Mouse (Mus musculus) hematopoietic stem cell, adult 5-6 weeks (primary cell): ENCODE measurements around the gene Tmem163. TPM values are rescaled to one million over a fixed set of nuclear protein-coding genes. Genes with fewer than 3 reads are reported as not detected.

Experiments
- ATAC-seq, 2 experiments: fragments of 125-278 bp in 1 of 2; replicated peaks in 1 of 2; 2 replicates each; pipeline ENCODE4 v1.8.0; 2016 to 2017; ENCODE audit warnings: inconsistent platforms in 2 of 2, mild to moderate bottlenecking in 2 of 2, moderate number of reproducible peaks in 2 of 2, low read depth in 1 of 2, moderate TSS enrichment in 1 of 2; ENCODE audit not compliant: low FRiP score in 2 of 2, poor library complexity in 2 of 2, severe bottlenecking in 2 of 2, insufficient read depth in 1 of 2, low TSS enrichment in 1 of 2
- total RNA-seq: library from RNA; stranded (forward); fragments of 172-1452, 232-1000 nt; gene quantifications from 2 replicates; pipeline ENCODE4 v1.2.3, GENCODE M21; 2017

The Tmem163 gene
- total RNA-seq, 1 experiment from 2014 or later = not detected

DNA sequence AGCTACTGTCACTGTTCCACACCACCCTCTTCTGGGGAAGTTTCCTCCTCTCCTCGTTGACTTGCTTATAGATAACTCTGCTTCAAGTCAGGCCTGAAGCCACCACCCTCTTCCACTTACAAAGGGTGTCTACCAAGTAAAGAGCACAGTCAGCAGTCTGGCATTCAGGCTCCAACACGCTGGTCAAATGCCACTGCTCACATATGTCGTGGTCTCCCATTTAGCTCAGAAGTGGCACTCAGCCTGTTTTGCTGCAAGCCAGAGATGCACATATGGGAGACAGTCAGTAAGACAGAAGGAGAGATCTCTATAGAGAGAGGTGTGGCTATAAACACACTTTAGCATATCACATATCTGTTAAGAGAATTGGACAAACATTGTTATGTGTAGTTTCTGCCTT, 89.8 kb downstream of the Tmem163 start:
- ATAC-seq = no peak

DNA sequence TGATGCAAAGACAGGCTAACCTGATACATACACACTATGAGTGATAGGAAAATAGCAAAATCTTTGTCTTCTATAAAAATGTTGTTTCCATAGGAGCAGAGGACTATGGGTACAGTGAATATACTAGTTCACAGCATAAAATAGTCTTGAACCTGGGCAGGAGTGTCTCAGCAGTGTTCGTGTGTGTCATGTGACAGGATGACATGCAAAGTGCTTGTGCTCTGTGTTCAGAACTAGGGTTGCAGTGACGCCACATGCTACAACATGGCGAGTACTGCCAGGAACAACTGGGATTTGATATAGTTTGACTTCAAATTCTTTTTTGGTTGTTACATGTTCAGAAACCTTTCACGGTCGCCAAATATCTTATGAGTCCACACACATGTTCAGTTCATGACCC, 92.3 kb downstream of the Tmem163 start:
- ATAC-seq = no peak

DNA sequence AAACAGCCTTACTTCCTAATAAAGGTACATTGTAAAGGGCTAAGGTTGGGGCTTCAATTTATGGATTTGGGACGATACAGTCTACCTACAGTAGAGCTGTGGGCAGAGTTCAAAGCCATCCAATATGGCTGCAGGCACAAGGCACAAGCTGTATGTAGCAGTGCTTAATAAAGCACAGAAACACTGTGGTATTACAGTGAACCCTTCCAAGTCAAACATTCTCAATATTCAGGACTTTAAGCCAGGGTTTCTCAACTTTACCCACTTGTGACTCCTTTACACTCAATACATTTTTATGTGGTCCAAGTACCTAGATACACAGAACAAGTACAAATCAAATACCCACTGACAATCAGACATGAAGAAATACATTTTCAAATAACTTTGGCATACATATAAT, 93.2 kb downstream of the Tmem163 start:
- ATAC-seq = no peak

GRCm38 (mm10) chr1:127577981-127578380, 101.4 kb downstream of the Tmem163 start:
- no peak for ATAC-seq

DNA sequence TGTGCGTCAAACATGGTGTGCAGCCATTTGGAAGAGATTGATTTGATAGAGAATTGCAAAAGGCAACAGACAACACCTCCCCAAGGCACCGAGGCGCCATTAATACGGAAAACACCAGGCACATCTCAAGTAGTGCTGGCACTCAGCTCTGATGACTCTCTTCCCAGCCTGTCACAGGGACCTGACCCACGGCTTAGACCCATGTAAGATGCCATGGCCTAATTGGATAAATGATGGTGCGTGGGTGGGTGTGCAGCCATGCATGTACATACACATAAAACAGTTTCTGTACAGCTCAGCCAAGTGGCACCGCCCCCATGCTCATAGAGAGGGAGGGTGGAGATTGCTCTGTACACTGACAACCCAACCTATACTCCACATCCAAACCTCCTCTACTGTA, 102.3 kb downstream of the Tmem163 start:
- ATAC-seq = no peak

- no peak for ATAC-seq
These were observed 102.8 kb downstream of the Tmem163 start for GRCm38 (mm10) chr1:127576563-127576962.

DNA sequence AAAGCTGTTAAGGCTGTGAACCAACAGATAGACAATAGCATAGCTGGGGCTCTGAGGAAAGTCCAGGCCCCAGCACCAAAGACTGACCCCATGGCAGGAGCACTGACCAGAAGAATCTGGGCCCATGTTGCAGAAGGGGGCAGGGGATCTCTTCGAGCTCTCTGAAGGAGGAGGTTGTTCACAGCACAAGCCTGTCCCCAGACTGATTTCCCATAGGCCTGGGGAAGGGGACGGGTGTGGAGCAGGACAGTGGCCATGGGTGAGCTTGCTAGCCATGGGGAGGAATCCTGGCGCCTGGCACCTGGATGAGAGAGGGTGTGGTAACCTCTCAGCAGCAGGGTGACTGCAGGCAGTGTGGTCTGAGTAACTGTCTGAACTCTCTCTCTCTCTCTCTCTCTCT, 103.2 kb downstream of the Tmem163 start:
- no peak for ATAC-seq

DNA sequence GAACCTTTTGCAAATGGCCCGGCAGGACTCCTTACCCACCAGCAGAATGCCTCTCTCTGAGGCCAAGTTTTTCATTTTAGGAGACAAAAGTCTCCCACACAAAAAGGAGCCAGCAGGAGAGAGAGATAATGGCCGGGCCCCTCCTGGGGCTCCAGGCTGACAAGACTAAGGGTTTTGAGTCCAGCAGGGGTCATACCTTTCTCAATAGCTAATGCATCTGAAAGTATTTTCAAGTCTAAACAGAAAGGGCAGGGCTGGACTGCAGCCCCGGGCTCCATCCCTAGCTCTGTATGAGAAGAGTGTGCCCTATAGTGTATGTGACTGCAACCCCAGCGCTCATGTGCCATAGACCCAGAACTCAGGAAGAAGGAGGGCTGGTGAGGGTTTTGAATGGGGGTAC, 103.7 kb downstream of the Tmem163 start:
- ATAC-seq = no peak

- ATAC-seq = no peak
These were observed 106.2 kb downstream of the Tmem163 start for GRCm38 (mm10) chr1:127573186-127573585.

DNA sequence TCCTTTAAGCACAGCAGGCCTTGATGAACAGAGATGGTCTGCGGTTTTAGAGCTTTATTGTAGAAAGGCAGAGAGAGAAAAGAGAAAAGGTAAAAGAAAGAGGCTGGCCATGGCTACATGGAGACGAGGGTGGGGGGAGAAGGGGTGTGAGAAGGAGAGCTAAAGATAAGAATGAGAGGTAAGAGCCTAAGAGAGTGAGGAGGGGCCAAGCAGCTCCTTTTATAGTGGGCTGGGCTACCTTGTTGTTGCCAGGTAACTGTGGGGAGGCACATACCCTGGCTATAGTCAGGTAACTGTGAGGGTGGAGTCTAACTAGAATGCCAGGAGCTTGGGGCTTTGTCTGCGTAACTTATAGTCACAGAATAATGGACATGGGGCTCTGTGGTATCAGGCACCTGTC, 110.7 kb downstream of the Tmem163 start:
- no peak for ATAC-seq

GRCm38 (mm10) chr1:127556486-127556845, 122.9 kb downstream of the Tmem163 start:
- no peak for ATAC-seq

GRCm38 (mm10) chr1:127555822-127556485, 123.4 kb downstream of the Tmem163 start:
- no peak for ATAC-seq

DNA sequence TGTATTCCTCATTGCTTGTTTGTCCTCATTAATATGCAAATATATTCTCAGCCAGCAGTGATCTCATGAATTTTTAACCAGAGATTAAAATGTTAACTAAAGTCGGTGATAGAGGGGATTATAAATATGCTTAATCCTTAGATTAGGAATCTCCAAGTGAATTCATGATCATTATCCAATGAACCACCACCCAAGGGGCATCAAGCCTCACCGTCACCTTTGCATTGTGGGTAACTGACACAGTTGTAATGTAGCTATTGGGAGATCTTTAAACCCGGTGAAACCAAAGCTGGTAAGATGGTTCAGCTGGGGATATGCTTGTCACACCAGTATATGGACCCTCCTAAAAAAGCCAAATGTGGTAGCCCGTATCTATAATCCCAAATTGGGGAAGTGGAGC, 131.3 kb downstream of the Tmem163 start:
- no peak for ATAC-seq

GRCm38 (mm10) chr1:127542756-127543155, 136.6 kb downstream of the Tmem163 start:
- ATAC-seq = no peak

GRCm38 (mm10) chr1:127541931-127542330, 137.4 kb downstream of the Tmem163 start:
- no peak for ATAC-seq

- ATAC-seq = no peak
These were observed 137.8 kb downstream of the Tmem163 start for GRCm38 (mm10) chr1:127541522-127541921.

DNA sequence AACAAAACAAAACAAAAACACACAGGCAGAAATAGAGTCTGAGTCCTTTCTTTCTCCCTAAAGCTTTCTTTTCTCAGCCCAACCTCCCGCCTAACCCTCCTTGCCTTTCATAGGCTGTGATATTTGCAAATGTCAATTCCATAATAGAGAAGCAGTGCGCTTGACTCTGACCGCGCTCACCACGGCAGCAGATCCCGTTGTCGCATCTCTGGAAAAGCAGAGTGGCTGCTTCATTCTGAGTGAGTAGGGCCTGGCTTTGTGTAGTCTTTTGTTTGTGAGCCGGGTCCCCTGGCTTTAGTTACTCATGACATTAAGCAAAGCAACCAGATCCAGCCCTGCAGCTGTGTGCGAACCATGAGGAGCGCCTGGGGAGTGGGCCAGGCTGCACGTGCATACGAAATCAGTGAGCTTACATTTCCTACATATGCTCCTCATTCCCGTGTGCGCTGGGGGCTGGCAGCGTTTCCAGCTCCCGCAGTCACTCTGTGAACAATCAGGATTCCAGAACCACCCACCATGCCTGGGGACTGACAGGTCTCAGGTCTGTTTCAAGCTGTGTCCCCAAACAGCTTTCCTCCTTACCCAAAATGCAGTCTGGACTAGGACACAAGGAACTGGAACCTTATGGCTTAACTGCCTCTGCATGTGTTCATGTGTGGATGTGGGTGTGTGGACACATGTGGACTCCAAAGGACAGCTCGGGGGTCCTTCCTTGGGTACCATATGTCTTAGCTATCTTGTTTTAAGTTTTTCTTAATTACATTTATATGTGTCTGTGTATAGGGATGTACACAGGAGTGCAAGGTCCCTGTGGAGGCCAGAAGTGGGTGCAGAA, 141.9 kb downstream of the Tmem163 start:
- ATAC-seq = 0 out of 4 replicates have a peak, but pooled peaks of 1 of the 2 experiments have one; percentile 3

- ATAC-seq = no peak
These were observed 142.9 kb downstream of the Tmem163 start for GRCm38 (mm10) chr1:127536448-127536847.

GRCm38 (mm10) chr1:127531723-127532122, 147.6 kb downstream of the Tmem163 start:
- ATAC-seq = no peak
